Mouse (Mus musculus): ENCODE measurements around the gene Golga2. TPM values are rescaled to one million over a fixed set of nuclear protein-coding genes. Genes with fewer than 3 reads are reported as not detected.

Golga2 gene
- polyA plus RNA-seq, 1 experiment from 2014 or later, result 70.8 TPM

GRCm38 (mm10) chr2:32307247-32307798 is 20.1 kb downstream of the Golga2 start:
- ChIA-PET POLR2A (no interaction called here), CTCF (interaction anchor here (0.6 to 1.8 kb wide), 11 partner anchors 13 to 55 kb away, joined by 3 to 6 read pairs (median 4); partner anchors contain the start of genes Ciz1, Dnm1, Golga2 and Swi5)
- no peak for DNase-seq (ENCODE audit: low read depth, low spot score)
- no peak for TF ChIP-seq CTCF (IDR thresholded peaks at IDR 0.05)
- H3K27me3 ChIP-seq, result no peaks in the 10 kb centered on the region
- in situ Hi-C loops (cut with MboI; ENCODE audit: low pct_unique_long_range_greater_than_20kb), result no loop called here
- ATAC-seq, result no peak

DNA sequence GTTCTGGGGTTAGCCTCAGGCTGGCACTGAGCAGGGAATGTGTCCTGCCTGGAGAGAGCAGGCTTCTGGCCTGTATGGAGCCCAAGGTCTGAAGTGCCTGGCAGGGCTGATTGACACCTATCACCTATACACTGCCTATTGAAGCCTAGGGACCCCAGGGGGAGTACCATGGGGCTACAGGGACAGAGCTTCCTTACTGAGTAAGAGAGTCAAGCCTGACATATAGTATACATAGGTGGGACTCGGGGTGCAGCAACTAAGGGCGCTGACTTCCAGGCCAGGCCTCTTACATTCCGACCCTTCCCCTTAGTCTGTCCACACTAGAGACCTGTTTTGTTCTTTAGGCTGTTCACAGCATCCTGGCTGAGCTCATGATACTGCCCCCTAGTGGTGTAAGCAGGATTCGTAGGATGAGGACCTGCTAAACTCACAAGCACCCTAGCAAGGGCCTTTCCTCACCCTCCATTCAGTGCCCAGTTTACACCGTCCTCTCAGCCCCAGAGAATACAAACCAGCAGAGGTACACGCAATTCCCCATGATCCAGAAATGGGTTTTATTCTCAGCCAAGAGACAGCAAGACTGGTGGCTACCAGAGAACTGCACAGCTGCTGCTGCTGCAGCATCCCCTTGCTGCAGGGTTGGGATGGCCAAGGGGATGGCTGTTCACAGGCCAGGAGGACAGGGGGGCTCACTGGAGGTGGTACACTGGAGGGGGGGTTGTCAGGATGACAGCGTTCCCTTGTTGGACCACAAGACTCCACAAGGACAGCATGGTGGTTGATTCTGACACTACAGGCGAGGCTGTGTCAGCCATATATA is 21.0 kb downstream of the Golga2 start:
- ATAC-seq (no peak), DNase-seq (ENCODE audit: low read depth, low spot score) (no peak)
- H3K27me3 ChIP-seq, result no peaks in the 10 kb centered on the region
- CTCF ChIA-PET, result interaction anchor here (0.8 to 1.8 kb wide), 10 partner anchors 14 to 55 kb away, joined by 3 to 6 read pairs (median 4); partner anchors contain the start of genes Ciz1, Dnm1, Golga2 and Swi5
- POLR2A ChIA-PET, result no interaction called here
- TF ChIP-seq CTCF (IDR thresholded peaks at IDR 0.05), result no peak
- in situ Hi-C loops (cut with MboI; ENCODE audit: low pct_unique_long_range_greater_than_20kb), result no loop called here

DNA sequence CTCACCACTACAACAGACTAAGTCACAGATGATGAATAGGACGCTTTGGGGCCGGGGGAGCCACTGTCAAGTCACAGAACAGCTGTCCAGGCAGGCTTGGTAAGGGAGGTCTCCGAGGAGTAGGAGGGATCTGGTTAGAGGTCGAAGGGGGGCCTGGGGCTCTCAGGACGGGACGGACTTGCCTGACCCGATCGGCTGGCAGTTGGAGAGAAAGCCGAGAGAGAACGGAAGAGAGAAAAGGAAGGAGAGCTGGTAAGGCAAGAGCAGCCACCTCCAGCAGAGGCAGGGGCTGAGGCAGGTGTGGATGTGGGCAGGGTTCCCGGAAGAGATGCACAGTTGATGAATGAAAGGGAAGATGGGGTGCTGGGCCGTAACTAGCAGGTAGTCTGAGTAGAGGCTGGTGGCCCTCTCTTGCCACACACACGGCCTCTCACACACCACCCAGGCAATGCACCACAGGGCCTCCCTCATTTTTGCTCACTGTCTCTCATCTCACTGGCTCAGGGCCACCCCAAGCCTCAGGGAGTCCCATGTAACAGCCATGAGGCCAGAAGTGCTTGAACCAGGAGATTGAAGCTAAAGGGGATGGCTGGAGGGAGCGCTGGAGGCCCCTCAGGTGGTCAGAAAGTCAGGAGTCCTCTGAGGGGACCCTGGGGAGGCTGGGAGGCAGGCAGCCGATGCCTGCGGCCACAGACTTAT is 21.8 kb downstream of the Golga2 start:
- POLR2A ChIA-PET, result no interaction called here
- CTCF ChIA-PET, result interaction anchor here (1.4 to 1.8 kb wide), 3 partner anchors 27 to 43 kb away, joined by 3 to 6 read pairs (median 5); partner anchors contain the start of genes Ciz1 and Dnm1
- in situ Hi-C loops (cut with MboI; ENCODE audit: low pct_unique_long_range_greater_than_20kb), result no loop called here
- no peaks in the 10 kb centered on the region for H3K27me3 ChIP-seq
- no peak for TF ChIP-seq CTCF (IDR thresholded peaks at IDR 0.05)
- DNase-seq (ENCODE audit: low read depth, low spot score) (no peak), ATAC-seq (no peak)

- ChIA-PET CTCF (no interaction called here), POLR2A (interaction anchor here (0.7 kb wide), 1 partner anchor 9 kb away, joined by 3 read pairs; no protein-coding TSS in a partner anchor)
- H3K27me3 ChIP-seq, result no peaks in the 10 kb centered on the region
- TF ChIP-seq CTCF (IDR thresholded peaks at IDR 0.05), result no peak
- DNase-seq (ENCODE audit: low read depth, low spot score), result no peak
- in situ Hi-C loops (cut with MboI; ENCODE audit: low pct_unique_long_range_greater_than_20kb), result loop anchor here (5.0 kb wide), 1 partner anchor 42 kb away; the partner anchor contains the start of genes Ciz1 and Dnm1
- no peak for ATAC-seq
Measured at GRCm38 (mm10) chr2:32310096-32310845, 23.1 kb downstream of the Golga2 start.

DNA sequence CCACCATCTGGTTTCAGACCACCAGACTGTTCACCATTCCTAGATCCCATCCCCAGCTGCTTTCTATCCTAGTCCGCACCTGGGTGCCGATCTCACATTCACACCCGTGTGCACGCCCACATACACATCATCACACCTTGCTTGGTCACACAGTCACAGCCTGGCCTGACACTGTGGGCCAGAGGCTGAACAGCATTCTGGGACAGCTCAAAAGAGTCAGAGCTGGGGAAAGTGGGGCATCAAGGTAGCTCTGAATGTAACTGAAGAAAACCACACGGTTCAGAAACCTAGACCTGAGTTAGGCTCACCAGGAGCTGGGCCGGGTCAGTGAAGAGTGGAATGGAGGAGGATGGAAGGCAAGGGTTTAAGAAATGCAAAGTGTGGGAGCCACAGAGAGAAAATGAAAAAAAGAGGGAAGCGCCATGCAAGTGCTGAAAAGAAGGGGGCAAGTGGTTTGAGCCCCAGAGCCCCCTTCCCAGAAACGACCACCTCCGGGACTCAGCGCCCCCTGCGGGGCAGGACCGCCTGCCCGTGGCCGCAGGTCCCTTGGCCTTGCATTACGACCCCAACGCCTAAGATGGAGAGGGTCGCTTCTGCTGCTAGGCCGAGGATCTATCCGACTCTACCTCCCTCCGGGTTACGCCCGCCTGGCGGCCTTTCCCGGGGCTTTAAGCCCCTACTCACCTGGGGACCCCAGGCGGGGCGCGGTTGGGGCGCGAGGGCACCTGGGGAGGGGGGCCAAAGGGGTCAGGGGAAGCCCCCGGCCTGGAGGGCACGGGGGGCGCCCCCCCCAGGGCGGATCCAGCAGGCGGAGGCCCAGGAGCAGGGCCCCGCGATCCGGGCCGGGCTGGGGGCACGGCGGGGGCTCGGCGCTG is 24.5 kb downstream of the Golga2 start:
- no peak for TF ChIP-seq CTCF (IDR thresholded peaks at IDR 0.05)

DNA sequence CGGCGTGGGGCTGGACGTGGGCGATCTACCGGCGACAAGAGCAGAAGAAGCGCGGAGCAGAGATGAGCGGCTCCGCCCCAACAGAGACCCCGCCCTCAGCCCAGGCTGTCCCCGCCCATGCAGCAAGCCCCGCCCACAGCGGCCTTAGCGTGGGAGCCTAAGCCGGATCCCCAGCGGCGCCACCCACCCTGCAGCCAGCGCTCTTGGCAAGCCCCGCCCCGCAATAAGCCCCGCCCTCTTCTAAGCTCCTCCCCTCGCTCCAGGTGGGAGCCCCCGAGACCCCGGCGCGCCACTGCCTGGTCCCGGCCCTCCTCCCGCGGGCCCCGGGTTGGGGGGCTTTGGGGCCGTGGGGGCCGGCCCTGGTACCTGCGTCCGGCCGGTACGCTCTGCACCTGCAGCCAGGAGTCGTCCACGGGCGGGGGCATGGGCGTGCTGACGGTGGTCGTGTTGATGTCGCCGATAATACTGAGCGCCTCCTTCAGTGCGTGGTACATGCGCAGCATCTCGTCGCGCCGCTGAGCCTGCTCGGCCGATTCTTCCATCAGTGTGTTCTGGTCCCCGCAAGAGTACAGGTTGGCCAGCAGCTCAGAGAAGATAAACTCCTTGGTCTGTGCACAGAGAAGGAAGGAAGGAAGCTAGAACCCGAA is 25.3 kb downstream of the Golga2 start:
- POLR2A ChIA-PET, result interaction anchor here (0.6 to 2.6 kb wide), 2 partner anchors 8 to 366 kb away, joined by 3 to 7 read pairs; no protein-coding TSS in a partner anchor
- CTCF ChIA-PET, result no interaction called here
- H3K27me3 ChIP-seq, result no peaks in the 10 kb centered on the region
- ATAC-seq, result peak; percentile 20
- in situ Hi-C loops (cut with MboI; ENCODE audit: low pct_unique_long_range_greater_than_20kb), result loop anchor here (5.0 kb wide), 1 partner anchor 40 kb away; the partner anchor contains the start of genes Ciz1 and Dnm1
- no peak for TF ChIP-seq CTCF (IDR thresholded peaks at IDR 0.05)
- DNase-seq (ENCODE audit: low read depth, low spot score), result no peak

More for the DNA sequence above, 24.5 kb downstream of the Golga2 start:
- ATAC-seq (no peak), DNase-seq (ENCODE audit: low read depth, low spot score) (no peak)
- no peaks in the 10 kb centered on the region for H3K27me3 ChIP-seq
- in situ Hi-C loops (cut with MboI; ENCODE audit: low pct_unique_long_range_greater_than_20kb), result loop anchor here (5.0 kb wide), 1 partner anchor 41 kb away; the partner anchor contains the start of genes Ciz1 and Dnm1
- POLR2A ChIA-PET, result interaction anchor here (2.6 kb wide), 1 partner anchor 7 kb away, joined by 7 read pairs; no protein-coding TSS in a partner anchor
- CTCF ChIA-PET, result no interaction called here

DNA sequence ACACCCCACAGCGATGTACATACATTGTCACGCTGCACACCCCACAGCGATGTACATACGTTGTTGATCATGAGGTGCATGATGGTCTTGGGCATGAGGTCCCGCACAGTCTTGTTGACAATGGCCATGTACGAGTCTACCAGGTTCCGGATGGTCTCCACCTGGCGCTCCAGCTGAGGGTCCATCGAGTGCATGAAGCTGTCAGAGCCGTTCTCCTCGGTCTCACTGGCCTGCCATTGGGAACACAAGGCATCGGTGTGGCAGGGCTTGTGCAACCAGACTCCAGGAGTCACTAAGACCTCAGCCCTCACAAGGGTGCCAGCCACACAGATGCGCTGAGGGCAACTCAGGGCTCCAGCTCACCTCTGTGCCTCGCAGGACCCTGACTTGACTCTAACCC is 27.6 kb downstream of the Golga2 start:
- ChIA-PET CTCF (no interaction called here), POLR2A (interaction anchor here (2.8 kb wide), 1 partner anchor 9 kb away, joined by 8 read pairs; no protein-coding TSS in a partner anchor)
- DNase-seq (ENCODE audit: low read depth, low spot score), result no peak
- no peak for ATAC-seq
- in situ Hi-C loops (cut with MboI; ENCODE audit: low pct_unique_long_range_greater_than_20kb), result loop anchor here (5.0 kb wide), 1 partner anchor 37 kb away; the partner anchor contains the start of genes Ciz1 and Dnm1
- H3K27me3 ChIP-seq, result no peaks in the 10 kb centered on the region
- no peak for TF ChIP-seq CTCF (IDR thresholded peaks at IDR 0.05)

GRCm38 (mm10) chr2:32315751-32316150 is 28.6 kb downstream of the Golga2 start:
- ChIA-PET CTCF (no interaction called here), POLR2A (interaction anchor here (0.6 to 2.8 kb wide), 2 partner anchors 8 to 98 kb away, joined by 3 to 8 read pairs; no protein-coding TSS in a partner anchor)
- ATAC-seq (no peak), DNase-seq (ENCODE audit: low read depth, low spot score) (no peak)
- no peaks in the 10 kb centered on the region for H3K27me3 ChIP-seq
- TF ChIP-seq CTCF (IDR thresholded peaks at IDR 0.05), result no peak
- in situ Hi-C loops (cut with MboI; ENCODE audit: low pct_unique_long_range_greater_than_20kb), result no loop called here
